Mouse (Mus musculus) stomach, embryonic 14.5 days (tissue): ENCODE results near the gene Rtn4. TPM values are rescaled to one million over a fixed set of nuclear protein-coding genes. Genes with fewer than 3 reads are reported as not detected.

Experiments
- ATAC-seq: fragments of 200-750 bp; cut with Nextera tagmentation; 2 replicates; pipeline ENCODE4 v1.8.0; 2017; ENCODE audit warnings: low read depth, moderate TSS enrichment; ENCODE audit not compliant: insufficient number of reproducible peaks, insufficient read depth, low FRiP score
- H3K27ac ChIP-seq: fragments of 300-500 bp; sonication (generic); 2 replicates; pipeline ENCODE4 v1.5.1; 2014; ENCODE audit warnings: mild to moderate bottlenecking, low read length, moderate library complexity, mixed read lengths
- H3K27me3 ChIP-seq: fragments of 300-500 bp; sonication (generic); 2 replicates; pipeline ENCODE4 v1.6.1; 2014; ENCODE audit warnings: low read length, control low read depth, mixed read lengths; ENCODE audit not compliant: control insufficient read depth, insufficient read depth
- H3K36me3 ChIP-seq: fragments of 300-500 bp; sonication (generic); 2 replicates; pipeline ENCODE4 v1.6.1; 2014; ENCODE audit warnings: mild to moderate bottlenecking, control low read depth, low read length, moderate library complexity, mixed read lengths; ENCODE audit not compliant: control insufficient read depth, insufficient read depth
- H3K4me1 ChIP-seq: fragments of 300-500 bp; sonication (generic); 2 replicates; pipeline ENCODE4 v1.6.1; 2014; ENCODE audit warnings: low read length, control low read depth, mixed read lengths; ENCODE audit not compliant: control insufficient read depth, insufficient read depth
- H3K4me2 ChIP-seq: fragments of 300-500 bp; sonication (generic); replicated peaks from 2 replicates; pipeline ENCODE4 v1.6.1; 2014; ENCODE audit warnings: low read depth, low read length, control low read depth
- H3K4me3 ChIP-seq: fragments of 300-500 bp; sonication (generic); 2 replicates; pipeline ENCODE4 v1.5.1; 2014; ENCODE audit warnings: low read depth, low read length, control low read depth
- H3K9ac ChIP-seq: fragments of 300-500 bp; sonication (generic); replicated peaks from 2 replicates; pipeline ENCODE4 v1.6.1; 2014; ENCODE audit warnings: low read depth, mild to moderate bottlenecking, control low read depth, low read length, moderate library complexity, mixed read lengths
- H3K9me3 ChIP-seq: fragments of 300-500 bp; sonication (generic); 2 replicates; pipeline ENCODE4 v1.6.1; 2016; ENCODE audit warnings: low read depth, low read length, control low read depth; ENCODE audit not compliant: control insufficient read depth
- WGBS: fragments of 180-500 bp; shearing (Covaris S2); extraction: QIAGEN DNeasy Blood & Tissue Kit; methylation state at CpG from one replicate; pipeline ENCODE4 v1.1.7; 2014; 5-methylcytosine and 5-hydroxymethylcytosine counted together
- polyA plus RNA-seq: library from polyadenylated mRNA; unstranded; fragments of >200 nt; fragmentation: Nextera tagmentation; extraction: Ambion mirVana; gene quantifications from 2 replicates; pipeline ENCODE4 v1.2.1, GENCODE M21; 2014

Gene Rtn4
- polyA plus RNA-seq, 1 experiment from 2014 or later: 61.2 TPM

- ATAC-seq: no peak
- Histone ChIP-seq H3K4me1 (no peaks in the 10 kb centered on the region), H3K4me3 (no peak overlapping the region), H3K27ac (no peak overlapping the region), H3K36me3 (no peaks in the 10 kb centered on the region), H3K4me2 (no peak overlapping the region), H3K9ac (no peak overlapping the region), H3K9me3 (no peaks in the 10 kb centered on the region), H3K27me3 (no peaks in the 10 kb centered on the region)
- WGBS: 80% methylated on average over 5 of the region's 5 CpGs
Observed at GRCm38 (mm10) chr11:29758617-29759016, 65.9 kb downstream of the Rtn4 start.

- H3K4me1 ChIP-seq: no peaks in the 10 kb centered on the region
- no peaks in the 10 kb centered on the region for H3K36me3 ChIP-seq
- H3K27ac ChIP-seq: no peak overlapping the region
- H3K27me3 ChIP-seq: no peaks in the 10 kb centered on the region
- H3K4me3 ChIP-seq: no peak overlapping the region
- WGBS: 94% methylated on average over 9 of the region's 9 CpGs
- no peak overlapping the region for H3K9ac ChIP-seq
- ATAC-seq: no peak
- H3K9me3 ChIP-seq: no peaks in the 10 kb centered on the region
- H3K4me2 ChIP-seq: no peak overlapping the region
Observed at GRCm38 (mm10) chr11:29761387-29761786, 68.6 kb downstream of the Rtn4 start.

GRCm38 (mm10) chr11:29762768-29763167, 70.0 kb downstream of the Rtn4 start:
- Histone ChIP-seq H3K9me3 (no peaks in the 10 kb centered on the region), H3K4me2 (no peak overlapping the region), H3K4me3 (no peak overlapping the region), H3K4me1 (no peaks in the 10 kb centered on the region), H3K27ac (no peak overlapping the region), H3K9ac (no peak overlapping the region), H3K27me3 (no peaks in the 10 kb centered on the region), H3K36me3 (no peaks in the 10 kb centered on the region)
- ATAC-seq: no peak
- WGBS: 83% methylated on average over 1 of the region's 1 CpGs

GRCm38 (mm10) chr11:29765063-29765462, 72.3 kb downstream of the Rtn4 start:
- H3K9me3 ChIP-seq: no peaks in the 10 kb centered on the region
- no peak for ATAC-seq
- no peak overlapping the region for H3K9ac ChIP-seq
- no peaks in the 10 kb centered on the region for H3K4me1 ChIP-seq
- no peak overlapping the region for H3K4me2 ChIP-seq
- WGBS: 78% methylated on average over 4 of the region's 4 CpGs
- no peaks in the 10 kb centered on the region for H3K36me3 ChIP-seq
- no peaks in the 10 kb centered on the region for H3K27me3 ChIP-seq
- no peak overlapping the region for H3K4me3 ChIP-seq
- no peak overlapping the region for H3K27ac ChIP-seq

GRCm38 (mm10) chr11:29766313-29766982, 73.7 kb downstream of the Rtn4 start:
- Histone ChIP-seq H3K4me2 (no peak overlapping the region), H3K27ac (no peak overlapping the region), H3K9me3 (no peaks in the 10 kb centered on the region), H3K4me1 (no peaks in the 10 kb centered on the region), H3K36me3 (no peaks in the 10 kb centered on the region), H3K4me3 (no peak overlapping the region), H3K9ac (no peak overlapping the region), H3K27me3 (no peaks in the 10 kb centered on the region)
- 75% methylated on average over 11 of the region's 11 CpGs for WGBS
- ATAC-seq: no peak

DNA sequence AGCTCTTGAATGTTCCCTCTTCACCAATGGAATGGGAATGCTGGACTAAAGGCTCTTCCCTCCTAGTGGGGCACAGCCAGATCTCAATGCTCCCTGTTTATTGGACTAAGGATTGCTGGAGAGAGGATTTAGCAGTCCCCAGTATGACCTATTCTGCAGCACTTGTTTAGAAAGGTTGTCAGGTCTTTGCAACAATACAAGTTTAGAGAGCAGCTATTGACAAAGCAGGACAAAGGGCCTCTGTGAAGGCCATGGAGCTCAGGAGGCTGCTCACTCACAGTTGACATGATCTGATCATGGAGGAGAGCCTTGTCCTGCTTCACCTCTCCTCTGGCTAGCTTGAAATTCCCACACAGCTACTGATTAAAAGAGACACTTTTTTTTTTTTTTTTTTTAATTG, 75.8 kb downstream of the Rtn4 start:
- no peaks in the 10 kb centered on the region for H3K9me3 ChIP-seq
- no peaks in the 10 kb centered on the region for H3K27me3 ChIP-seq
- no peak for ATAC-seq
- H3K9ac ChIP-seq: no peak overlapping the region
- no peak overlapping the region for H3K27ac ChIP-seq
- H3K4me3 ChIP-seq: no peak overlapping the region
- H3K4me2 ChIP-seq: no peak overlapping the region
- no peaks in the 10 kb centered on the region for H3K4me1 ChIP-seq
- H3K36me3 ChIP-seq: no peaks in the 10 kb centered on the region

- whole genome bisulfite sequencing: 76% methylated on average over 3 of the region's 3 CpGs
- Histone ChIP-seq H3K36me3 (no peaks in the 10 kb centered on the region), H3K4me2 (no peak overlapping the region), H3K9ac (no peak overlapping the region), H3K27ac (no peak overlapping the region), H3K9me3 (no peaks in the 10 kb centered on the region), H3K4me1 (peaks cover 5% of the 10 kb centered on the region), H3K4me3 (no peak overlapping the region), H3K27me3 (no peaks in the 10 kb centered on the region)
- no peak for ATAC-seq
Observed at GRCm38 (mm10) chr11:29770666-29771400, 78.1 kb downstream of the Rtn4 start.

DNA sequence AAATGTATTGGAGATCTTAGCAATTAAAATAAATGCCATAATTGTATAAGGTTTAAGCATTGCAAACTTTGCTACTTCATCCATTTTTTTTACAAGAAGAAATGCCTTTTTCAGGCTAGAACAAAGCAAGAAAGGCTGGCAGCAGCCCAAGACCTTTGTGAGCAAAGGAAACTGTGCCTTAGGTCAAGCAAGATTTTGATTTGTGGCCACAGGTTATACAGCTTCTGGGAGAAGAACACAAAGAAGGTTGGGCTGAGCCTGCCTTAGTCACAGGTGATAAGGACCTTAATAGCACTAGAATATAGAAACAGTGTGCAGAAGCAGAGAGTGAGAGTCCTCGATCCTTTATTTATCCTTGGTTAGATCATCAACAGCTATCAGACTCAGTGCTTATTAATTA, 79.5 kb downstream of the Rtn4 start:
- Histone ChIP-seq H3K9ac (no peak overlapping the region), H3K4me2 (no peak overlapping the region), H3K4me1 (peaks cover 5% of the 10 kb centered on the region), H3K4me3 (no peak overlapping the region), H3K36me3 (no peaks in the 10 kb centered on the region), H3K27ac (no peak overlapping the region), H3K27me3 (no peaks in the 10 kb centered on the region), H3K9me3 (no peaks in the 10 kb centered on the region)
- ATAC-seq: peak; percentile 46; the same call in 1 of the 2 replicates
- WGBS: 58% methylated on average over 1 of the region's 1 CpGs
